Mouse (Mus musculus): ENCODE measurements around the gene Apob. TPM values are rescaled to one million over a fixed set of nuclear protein-coding genes. Genes with fewer than 3 reads are reported as not detected.

Gene Apob
- 1.1 TPM in 1 of 2 replicates, not detected in the other for polyA plus RNA-seq (2012; rRNA removed; ENCODE audit: low replicate concordance)

GRCm38 (mm10) chr12:7977466-7978189 is at the start of gene Apob:
TSS of gene Apob (plus strand) at chr12:7977648.

Other genes starting within 250 kb of the Apob start
- gene Ldah, start 230.5 kb downstream of the Apob start, polyA plus RNA-seq (2012; rRNA removed; ENCODE audit: low replicate concordance) = 38.2 and 71.9 TPM in 2 replicates

Data from mammary gland, adult 2 months (tissue).